ENCODE assay signal across 9 mouse cellular contexts in genomic region chr2:62046861-62047503, GRCm38 (mm10). TPM values are rescaled to one million over a fixed set of nuclear protein-coding genes. Genes with fewer than 3 reads are reported as not detected.
A peak's percentile ranks its signal among the peaks of the same experiment; 100 is the strongest.
DNase-seq lines count a peak whose midpoint lies in the region; ATAC-seq and TF ChIP-seq lines count a peak whose summit lies in the region.
"Had no signal": no experiment of that assay in that cellular context is flagged by ENCODE, and none has a peak within 500 bp of the region (broad histone marks: within the 10 kb centered on the region; RNA-seq: fewer than 3 reads in every experiment).

No protein-coding gene starts in this region.

- H3K27ac ChIP-seq in heart, embryonic 13.5 days (replicated peaks) = no peak overlapping the region
- H3K27ac ChIP-seq in embryonic facial prominence, embryonic 11.5 days (replicated peaks; ENCODE audit: low read depth, low read length) = no peak overlapping the region
- peak overlapping the region; percentile 98 for H3K27ac ChIP-seq in layer of hippocampus, adult 2 months
- peak overlapping the region; percentile 96 for H3K27ac ChIP-seq in midbrain, embryonic 15.5 days

- H3K4me1 ChIP-seq in heart, embryonic 13.5 days = peaks cover 9% of the 10 kb centered on the region; the same call in 1 of the 2 replicates
- H3K4me1 ChIP-seq in embryonic facial prominence, embryonic 11.5 days (ENCODE audit: control insufficient read depth, insufficient read depth, low read length) = no peaks in the 10 kb centered on the region
- peaks cover 3% of the 10 kb centered on the region for H3K4me1 ChIP-seq in midbrain, embryonic 15.5 days

- peak overlapping the region; percentile 79 for H3K9ac ChIP-seq in heart, embryonic 13.5 days
- peak overlapping the region; percentile 57 for H3K9ac ChIP-seq in embryonic facial prominence, embryonic 11.5 days (replicated peaks; ENCODE audit: low read length)
- H3K9ac ChIP-seq in midbrain, embryonic 15.5 days = peak overlapping the region; percentile 49

- no peak for TF ChIP-seq CTCF in layer of hippocampus, adult 2 months (conservative IDR thresholded peaks at IDR 0.05)

- no peak for DNase-seq in heart, adult 8-10 months (ENCODE audit: low spot score)
- no peak for DNase-seq in embryonic facial prominence, embryonic 11.5 days (ENCODE audit: low spot score)
- DNase-seq in layer of hippocampus, adult 2 months (ENCODE audit: low spot score in 2 of 2) = peak in 1 of 2 experiments; percentile 11
- no peak for DNase-seq in kidney, adult 18-20 months
- DNase-seq in adrenal gland, postnatal 14 days = no peak

- no peaks in the 10 kb centered on the region for H3K36me3 ChIP-seq in heart, embryonic 13.5 days
- no peaks in the 10 kb centered on the region for H3K36me3 ChIP-seq in embryonic facial prominence, embryonic 11.5 days (replicated peaks; ENCODE audit: control insufficient read depth, insufficient read depth, low read depth, low read length)
- H3K36me3 ChIP-seq in midbrain, embryonic 15.5 days (replicated peaks) = no peaks in the 10 kb centered on the region

- WGBS in heart, embryonic 13.5 days = 8% methylated on average over 10 of the region's 10 CpGs
- 15% methylated on average over 10 of the region's 10 CpGs for WGBS in embryonic facial prominence, embryonic 11.5 days
- WGBS in midbrain, embryonic 15.5 days = 4% methylated on average over 10 of the region's 10 CpGs

- H3K4me3 ChIP-seq in heart, embryonic 13.5 days = peak overlapping the region; percentile 65
- H3K4me3 ChIP-seq in embryonic facial prominence, embryonic 11.5 days (ENCODE audit: low read depth, low read length) = peak overlapping the region; percentile 45
- H3K4me3 ChIP-seq in layer of hippocampus, adult 2 months = peak overlapping the region; percentile 77
- H3K4me3 ChIP-seq in midbrain, embryonic 15.5 days = peak overlapping the region; percentile 49
- H3K4me3 ChIP-seq: erythroblast, embryonic 14.5 days had no signal

- H3K4me2 ChIP-seq in heart, embryonic 13.5 days = peak overlapping the region; percentile 73
- peak overlapping the region; percentile 53 for H3K4me2 ChIP-seq in embryonic facial prominence, embryonic 11.5 days (ENCODE audit: low read depth, low read length)
- H3K4me2 ChIP-seq in midbrain, embryonic 15.5 days = peak overlapping the region; percentile 61

- peaks cover 3% of the 10 kb centered on the region; the same call in 1 of the 2 replicates for H3K27me3 ChIP-seq in heart, embryonic 13.5 days (replicated peaks)
- H3K27me3 ChIP-seq in embryonic facial prominence, embryonic 11.5 days (ENCODE audit: control insufficient read depth, insufficient read depth, low read length) = no peaks in the 10 kb centered on the region
- no peaks in the 10 kb centered on the region for H3K27me3 ChIP-seq in midbrain, embryonic 15.5 days (replicated peaks)

- ATAC-seq in heart, embryonic 13.5 days (ENCODE audit: extremely low read depth, insufficient number of reproducible peaks, low FRiP score, low TSS enrichment) = no peak
- ATAC-seq in embryonic facial prominence, embryonic 11.5 days (replicated peaks; ENCODE audit: insufficient number of reproducible peaks, low FRiP score, low TSS enrichment, low read depth) = no peak
- ATAC-seq in midbrain, embryonic 15.5 days (replicated peaks) = peak; percentile 70
- no peak; the same call in 1 of the 2 replicates for ATAC-seq in erythroid progenitor cell, adult 5-6 weeks (replicated peaks; ENCODE audit: low FRiP score, poor library complexity, severe bottlenecking)

- H3K9me3 ChIP-seq in heart, embryonic 13.5 days = no peaks in the 10 kb centered on the region
- no peaks in the 10 kb centered on the region for H3K9me3 ChIP-seq in embryonic facial prominence, embryonic 11.5 days (replicated peaks; ENCODE audit: control insufficient read depth, low read length)
- H3K9me3 ChIP-seq in midbrain, embryonic 15.5 days = no peaks in the 10 kb centered on the region

RNA-seq across cellular contexts. Expression of gene Slc4a10, which starts 0.7 kb away (rescaled TPM):
- polyA plus RNA-seq in heart, embryonic 13.5 days (2015; fragmentation: Nextera tagmentation; extraction: Ambion mirVana) = 0.17 and 0.36 TPM in 2 replicates
- total RNA-seq in heart, adult 8-10 months (2022) = under 1 TPM in 1 of 4 experiments, not detected in 3; 0.11 TPM
- polyA plus RNA-seq in embryonic facial prominence, embryonic 11.5 days (2014; fragmentation: Nextera tagmentation; extraction: Ambion mirVana) = 0.10 and 0.18 TPM in 2 replicates
- total RNA-seq in layer of hippocampus, adult 2 months (2021) = 100 to 1,000 TPM; 208 to 230 TPM
- 17.4 and 20.9 TPM in 2 replicates for polyA plus RNA-seq in midbrain, embryonic 15.5 days (2015; fragmentation: Nextera tagmentation; extraction: Ambion mirVana)
- total RNA-seq in erythroid progenitor cell, adult 5-6 weeks (2015; ENCODE audit: low replicate concordance) = not detected in 2 replicates
- 3.3 TPM in 1 of 2 replicates, not detected in the other for total RNA-seq in erythroid progenitor cell, adult 5-6 weeks (2017; ENCODE audit: low replicate concordance)
- total RNA-seq in adrenal gland, postnatal 14 days (2021) = 1.7 and 3.1 TPM in 2 replicates
- polyA plus RNA-seq: erythroblast, embryonic 14.5 days had no signal

Comparison
In these comparisons a context has a peak if more than half of its experiments do, and no peak if none do; other contexts are left out.
1. H3K27ac ChIP-seq: peak in layer of hippocampus, adult 2 months (single experiment) and midbrain, embryonic 15.5 days (single experiment); none in heart, embryonic 13.5 days (single experiment) and embryonic facial prominence, embryonic 11.5 days (single experiment).
2. RNA of gene Slc4a10, which starts 0.7 kb away (total RNA-seq): 208 to 230 TPM in layer of hippocampus, adult 2 months; 1.7 to 3.1 TPM in adrenal gland, postnatal 14 days, 0.11 TPM in heart, adult 8-10 months and 3.3 TPM in erythroid progenitor cell, adult 5-6 weeks; every median in the first group is over 10 times any median in the second.
3. Peak in every context shown above with its lines, with median percentiles within 50 percentile points of each other: H3K4me2 ChIP-seq, H3K4me3 ChIP-seq and H3K9ac ChIP-seq.